Mouse (Mus musculus) monocyte, adult 2 months (primary cell): ENCODE data around the gene Nectin2.
A peak's percentile ranks its signal among the peaks of the same experiment; 100 is the strongest.
"Not testable (repeated sequence)": the region's sequence is repeated elsewhere in the genome, so short reads cannot be mapped to it uniquely, and the experiment has no call there.

Source experiments
- DNase-seq, 2 experiments: peaks; one replicate each; pipeline ENCODE4 v3.0.0; 2022; ENCODE audit warnings: low spot score in 2 of 2, low read depth in 1 of 2

Nectin2 gene

GRCm38 (mm10) chr7:19691434-19691833 is 58.8 kb downstream of the Nectin2 start:
- no peak for DNase-seq

- no peak for DNase-seq
Measured at GRCm38 (mm10) chr7:19690845-19691244, 59.4 kb downstream of the Nectin2 start.

- DNase-seq: no peak
Measured at GRCm38 (mm10) chr7:19688611-19689010, 61.7 kb downstream of the Nectin2 start.

GRCm38 (mm10) chr7:19688101-19688500 is 62.2 kb downstream of the Nectin2 start:
- DNase-seq: no peak

GRCm38 (mm10) chr7:19686927-19687583 is 63.2 kb downstream of the Nectin2 start:
- not testable (repeated sequence) for DNase-seq

- no peak for DNase-seq
Measured at GRCm38 (mm10) chr7:19686521-19686920, 63.8 kb downstream of the Nectin2 start.

- no peak for DNase-seq
Measured at GRCm38 (mm10) chr7:19685374-19685773, 64.9 kb downstream of the Nectin2 start.

- DNase-seq: peak in 1 of 2 experiments; percentile 23
Measured at GRCm38 (mm10) chr7:19683771-19684201, 66.5 kb downstream of the Nectin2 start.

- no peak for DNase-seq
Measured at GRCm38 (mm10) chr7:19682979-19683378, 67.3 kb downstream of the Nectin2 start.

GRCm38 (mm10) chr7:19681202-19681694 is 69.0 kb downstream of the Nectin2 start, which contains the start of the genes Gm44805 and Apoc4:
TSS of gene Gm44805 (minus strand) at chr7:19681423.
TSS of gene Apoc4 (minus strand) at chr7:19681479.
- no peak for DNase-seq

GRCm38 (mm10) chr7:19680702-19681101 is 69.6 kb downstream of the Nectin2 start:
- DNase-seq: no peak

- DNase-seq: no peak
Measured at GRCm38 (mm10) chr7:19678901-19679300, 71.4 kb downstream of the Nectin2 start.

- no peak for DNase-seq
Measured at GRCm38 (mm10) chr7:19677872-19678271, 72.4 kb downstream of the Nectin2 start, which contains the start of gene Apoc2. TSS of gene Apoc2 (minus strand) at chr7:19677941.

- DNase-seq: no peak
Measured at GRCm38 (mm10) chr7:19676662-19677061, 73.6 kb downstream of the Nectin2 start.

GRCm38 (mm10) chr7:19675824-19676223 is 74.5 kb downstream of the Nectin2 start:
- peak in 1 of 2 experiments; percentile 32 for DNase-seq

- no peak for DNase-seq
Measured at GRCm38 (mm10) chr7:19673083-19673699, 77.1 kb downstream of the Nectin2 start.

GRCm38 (mm10) chr7:19671511-19671910 is 78.8 kb downstream of the Nectin2 start:
- DNase-seq: no peak

GRCm38 (mm10) chr7:19668947-19669721 is 81.1 kb downstream of the Nectin2 start:
- DNase-seq: peak; percentile 78 to 84

- no peak for DNase-seq
Measured at GRCm38 (mm10) chr7:19667434-19667833, 82.8 kb downstream of the Nectin2 start.

GRCm38 (mm10) chr7:19666750-19667149 is 83.5 kb downstream of the Nectin2 start:
- DNase-seq: no peak
